Mouse (Mus musculus): Measurements from ENCODE around the gene Nostrin. TPM values are rescaled to one million over a fixed set of nuclear protein-coding genes. Genes with fewer than 3 reads are reported as not detected.

The Nostrin gene
- 0.83 and 0.96 TPM in 2 replicates for polyA plus RNA-seq (2016; fragmentation: Nextera tagmentation; extraction: Ambion mirVana)

- Histone ChIP-seq H3K4me2 (replicated peaks) (no peak within 1 kb of the TSS), H3K4me3 (no peak within 1 kb of the TSS), H3K36me3 (no peaks in the 10 kb centered on the region), H3K27ac (replicated peaks) (no peak within 1 kb of the TSS), H3K27me3 (no peaks in the 10 kb centered on the region), H3K4me1 (0 out of 2 replicates have a peak, but pooled peaks cover 2% of the 10 kb centered on the region), H3K9me3 (no peaks in the 10 kb centered on the region), H3K9ac (replicated peaks) (no peak within 1 kb of the TSS)
- no peak for ATAC-seq (ENCODE audit: low FRiP score, low read depth)
- 81% methylated on average over 15 of the region's 15 CpGs for WGBS
Observed at GRCm38 (mm10) chr2:69135661-69136576, at the start of gene Nostrin. Gene Nostrin, plus strand, starts transcription at chr2:69135800.

- ATAC-seq (ENCODE audit: low FRiP score, low read depth) = peak; percentile 23; the same call in 1 of the 2 replicates
Observed at GRCm38 (mm10) chr2:69086505-69087260, 48.9 kb upstream of the Nostrin start.

GRCm38 (mm10) chr2:69095836-69096235, 39.8 kb upstream of the Nostrin start:
- H3K4me3 ChIP-seq = no peak overlapping the region
- no peaks in the 10 kb centered on the region for H3K9me3 ChIP-seq
- H3K36me3 ChIP-seq = no peaks in the 10 kb centered on the region
- H3K9ac ChIP-seq (replicated peaks) = no peak overlapping the region
- no peak overlapping the region for H3K4me2 ChIP-seq (replicated peaks)
- ATAC-seq (ENCODE audit: low FRiP score, low read depth) = no peak
- no peak overlapping the region for H3K27ac ChIP-seq (replicated peaks)
- H3K4me1 ChIP-seq = no peaks in the 10 kb centered on the region
- no peaks in the 10 kb centered on the region for H3K27me3 ChIP-seq

More at GRCm38 (mm10) chr2:69086505-69087260, 48.9 kb upstream of the Nostrin start:
- Histone ChIP-seq H3K27me3 (no peaks in the 10 kb centered on the region), H3K4me2 (replicated peaks) (no peak overlapping the region), H3K27ac (replicated peaks) (no peak overlapping the region), H3K9me3 (no peaks in the 10 kb centered on the region), H3K4me3 (no peak overlapping the region), H3K36me3 (no peaks in the 10 kb centered on the region), H3K9ac (replicated peaks) (no peak overlapping the region), H3K4me1 (peaks cover 13% of the 10 kb centered on the region)
- 32% methylated on average over 8 of the region's 8 CpGs for WGBS

DNA sequence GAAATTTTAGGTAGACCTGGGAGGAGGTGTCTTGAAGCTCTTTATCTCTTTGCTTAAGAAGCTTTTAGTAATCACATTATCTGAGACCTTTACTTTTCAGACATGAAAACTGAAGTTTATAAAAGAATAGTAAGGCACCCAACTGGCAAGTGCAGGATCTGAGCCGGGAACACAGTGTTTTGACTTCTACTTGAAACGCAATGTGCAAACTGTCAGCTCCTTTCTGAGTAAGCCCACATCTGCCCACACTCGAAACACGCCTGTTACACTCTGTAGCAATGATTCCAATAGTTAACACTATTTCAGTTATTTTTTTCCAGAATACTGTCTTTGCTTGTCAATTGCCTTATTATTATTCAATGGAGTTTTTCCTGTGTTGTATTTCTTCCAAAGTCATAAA, 38.8 kb upstream of the Nostrin start:
- no peak for ATAC-seq (ENCODE audit: low FRiP score, low read depth)
- Histone ChIP-seq H3K9me3 (no peaks in the 10 kb centered on the region), H3K27ac (replicated peaks) (no peak overlapping the region), H3K4me2 (replicated peaks) (no peak overlapping the region), H3K4me3 (no peak overlapping the region), H3K36me3 (no peaks in the 10 kb centered on the region), H3K4me1 (no peaks in the 10 kb centered on the region), H3K9ac (replicated peaks) (no peak overlapping the region), H3K27me3 (no peaks in the 10 kb centered on the region)
- WGBS = 44% methylated on average over 4 of the region's 4 CpGs

- Histone ChIP-seq H3K4me1 (no peaks in the 10 kb centered on the region), H3K4me2 (replicated peaks) (no peak overlapping the region), H3K9me3 (no peaks in the 10 kb centered on the region), H3K36me3 (no peaks in the 10 kb centered on the region), H3K27me3 (no peaks in the 10 kb centered on the region), H3K4me3 (no peak overlapping the region), H3K9ac (replicated peaks) (no peak overlapping the region), H3K27ac (replicated peaks) (no peak overlapping the region)
- 95% methylated on average over 2 of the region's 2 CpGs for WGBS
- no peak for ATAC-seq (ENCODE audit: low FRiP score, low read depth)
Observed at GRCm38 (mm10) chr2:69097526-69097925, 38.1 kb upstream of the Nostrin start.

DNA sequence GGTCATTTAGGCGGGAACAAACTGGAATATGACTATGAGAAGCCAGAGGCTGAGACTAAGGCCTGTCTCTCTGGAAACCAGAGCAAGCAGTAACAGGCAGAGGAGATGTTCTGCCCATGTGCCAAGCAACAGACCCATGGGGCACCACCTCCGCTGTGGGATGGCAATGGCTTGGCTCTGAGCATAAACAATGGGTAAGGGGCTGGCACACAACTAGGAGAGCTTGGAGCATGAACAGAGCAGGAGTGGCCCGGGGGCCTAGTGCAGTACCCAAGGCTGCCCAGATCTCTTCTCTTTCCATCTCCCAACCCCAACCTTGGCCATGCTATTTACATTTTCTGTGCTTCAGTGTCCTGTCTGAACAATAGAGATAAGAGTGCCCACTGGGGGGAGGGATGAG, 36.9 kb upstream of the Nostrin start:
- 88% methylated on average over 3 of the region's 3 CpGs for WGBS
- no peaks in the 10 kb centered on the region for H3K27me3 ChIP-seq
- H3K4me2 ChIP-seq (replicated peaks) = no peak overlapping the region
- no peaks in the 10 kb centered on the region for H3K36me3 ChIP-seq
- H3K9me3 ChIP-seq = no peaks in the 10 kb centered on the region
- no peak overlapping the region for H3K27ac ChIP-seq (replicated peaks)
- ATAC-seq (ENCODE audit: low FRiP score, low read depth) = no peak
- no peak overlapping the region for H3K4me3 ChIP-seq
- H3K4me1 ChIP-seq = no peaks in the 10 kb centered on the region
- no peak overlapping the region for H3K9ac ChIP-seq (replicated peaks)

DNA sequence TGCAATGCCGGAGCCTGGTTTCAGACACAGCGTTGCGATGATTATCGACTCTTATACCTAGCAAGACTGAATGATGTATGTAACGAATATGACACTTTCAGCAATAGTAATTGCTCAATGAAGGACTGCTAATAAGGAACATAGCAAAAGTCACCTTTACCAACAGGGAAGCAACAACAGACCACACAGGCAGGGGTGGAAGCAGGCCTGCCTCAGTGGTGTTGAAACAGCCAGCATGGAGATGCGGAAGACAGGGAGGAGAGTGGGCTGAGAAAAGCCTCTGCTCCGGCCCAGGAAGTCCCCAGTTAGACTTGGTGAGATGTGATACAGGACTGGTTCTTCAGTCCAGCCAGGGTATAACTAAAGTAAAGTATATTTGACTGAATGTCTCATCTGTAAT, 36.5 kb upstream of the Nostrin start:
- H3K4me2 ChIP-seq (replicated peaks) = no peak overlapping the region
- H3K4me1 ChIP-seq = no peaks in the 10 kb centered on the region
- H3K9ac ChIP-seq (replicated peaks) = no peak overlapping the region
- no peaks in the 10 kb centered on the region for H3K27me3 ChIP-seq
- no peak overlapping the region for H3K27ac ChIP-seq (replicated peaks)
- no peak overlapping the region for H3K4me3 ChIP-seq
- no peaks in the 10 kb centered on the region for H3K36me3 ChIP-seq
- H3K9me3 ChIP-seq = no peaks in the 10 kb centered on the region
- ATAC-seq (ENCODE audit: low FRiP score, low read depth) = no peak
- 98% methylated on average over 7 of the region's 7 CpGs for WGBS

- Histone ChIP-seq H3K4me2 (replicated peaks) (no peak overlapping the region), H3K4me3 (no peak overlapping the region), H3K27me3 (no peaks in the 10 kb centered on the region), H3K36me3 (no peaks in the 10 kb centered on the region), H3K9me3 (no peaks in the 10 kb centered on the region), H3K9ac (replicated peaks) (no peak overlapping the region), H3K4me1 (peaks cover 7% of the 10 kb centered on the region; the same call in 1 of the 2 replicates), H3K27ac (replicated peaks) (no peak overlapping the region)
- ATAC-seq (ENCODE audit: low FRiP score, low read depth) = no peak
- 24% methylated on average over 3 of the region's 3 CpGs for WGBS
Observed at GRCm38 (mm10) chr2:69100706-69101105, 34.9 kb upstream of the Nostrin start.

GRCm38 (mm10) chr2:69103526-69103925, 32.1 kb upstream of the Nostrin start:
- no peak overlapping the region for H3K4me3 ChIP-seq
- ATAC-seq (ENCODE audit: low FRiP score, low read depth) = no peak
- peaks cover 7% of the 10 kb centered on the region; the same call in 1 of the 2 replicates for H3K4me1 ChIP-seq
- H3K27ac ChIP-seq (replicated peaks) = no peak overlapping the region
- 80% methylated on average over 3 of the region's 3 CpGs for WGBS
- no peaks in the 10 kb centered on the region for H3K27me3 ChIP-seq
- H3K9me3 ChIP-seq = no peaks in the 10 kb centered on the region
- H3K4me2 ChIP-seq (replicated peaks) = no peak overlapping the region
- no peak overlapping the region for H3K9ac ChIP-seq (replicated peaks)
- no peaks in the 10 kb centered on the region for H3K36me3 ChIP-seq

GRCm38 (mm10) chr2:69104511-69105145, 31.0 kb upstream of the Nostrin start:
- 45% methylated on average over 10 of the region's 10 CpGs for WGBS
- H3K27ac ChIP-seq (replicated peaks) = no peak overlapping the region
- no peaks in the 10 kb centered on the region for H3K9me3 ChIP-seq
- no peaks in the 10 kb centered on the region for H3K36me3 ChIP-seq
- ATAC-seq (ENCODE audit: low FRiP score, low read depth) = no peak
- peaks cover 7% of the 10 kb centered on the region; the same call in 1 of the 2 replicates for H3K4me1 ChIP-seq
- H3K4me3 ChIP-seq = no peak overlapping the region
- H3K27me3 ChIP-seq = no peaks in the 10 kb centered on the region
- H3K4me2 ChIP-seq (replicated peaks) = no peak overlapping the region
- no peak overlapping the region for H3K9ac ChIP-seq (replicated peaks)

DNA sequence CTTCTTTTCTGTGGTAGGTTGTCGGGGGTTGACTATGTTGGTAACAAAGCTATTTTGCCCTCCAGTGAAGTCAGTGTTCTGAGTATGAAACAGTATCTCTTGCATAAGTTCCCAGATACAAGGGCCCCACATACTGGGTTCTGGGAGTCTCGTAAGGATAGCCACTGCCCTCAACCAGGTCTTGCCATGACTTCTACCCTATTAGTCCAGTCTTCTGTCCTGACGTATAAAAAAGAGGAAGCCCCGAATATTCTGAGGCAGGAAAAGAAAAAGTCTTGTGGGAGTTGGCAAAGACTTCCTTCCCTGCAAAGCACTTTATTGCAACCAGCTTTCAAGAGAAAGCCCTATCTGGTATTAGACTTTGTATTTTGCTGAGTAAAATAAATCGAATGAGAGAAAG, 26.4 kb upstream of the Nostrin start:
- ATAC-seq (ENCODE audit: low FRiP score, low read depth) = no peak
- H3K27me3 ChIP-seq = no peaks in the 10 kb centered on the region
- WGBS = 84% methylated on average over 5 of the region's 5 CpGs
- H3K36me3 ChIP-seq = no peaks in the 10 kb centered on the region
- H3K4me2 ChIP-seq (replicated peaks) = no peak overlapping the region
- no peaks in the 10 kb centered on the region for H3K9me3 ChIP-seq
- H3K4me1 ChIP-seq = peaks cover 7% of the 10 kb centered on the region; the same call in 1 of the 2 replicates
- H3K27ac ChIP-seq (replicated peaks) = no peak overlapping the region
- no peak overlapping the region for H3K9ac ChIP-seq (replicated peaks)
- H3K4me3 ChIP-seq = no peak overlapping the region

GRCm38 (mm10) chr2:69109710-69110109, 25.9 kb upstream of the Nostrin start:
- Histone ChIP-seq H3K27ac (replicated peaks) (no peak overlapping the region), H3K4me2 (replicated peaks) (no peak overlapping the region), H3K4me1 (peaks cover 2% of the 10 kb centered on the region; the same call in 1 of the 2 replicates), H3K9me3 (no peaks in the 10 kb centered on the region), H3K36me3 (no peaks in the 10 kb centered on the region), H3K9ac (replicated peaks) (no peak overlapping the region), H3K27me3 (no peaks in the 10 kb centered on the region), H3K4me3 (no peak overlapping the region)
- WGBS = 71% methylated on average over 7 of the region's 7 CpGs
- no peak for ATAC-seq (ENCODE audit: low FRiP score, low read depth)
